Mouse (Mus musculus) inflammation-experienced regulatory T-cells, adult 6 months (primary cell): ENCODE data around the gene Esm1. TPM values are rescaled to one million over a fixed set of nuclear protein-coding genes. Genes with fewer than 3 reads are reported as not detected.

Experiments used
- ATAC-seq: one replicate; pipeline ENCODE4 v1.8.0; 2017
- polyA plus RNA-seq, 3 experiments: library from polyadenylated mRNA; unstranded; fragments of 100-300 nt; shearing (Covaris generic); gene quantifications; one replicate each; pipeline ENCODE4 v1.2.1; 2017

The Esm1 gene
- polyA plus RNA-seq = 1 to 10 TPM in 1 of 3 experiments, under 1 TPM in 2; 0.27 to 4.4 (median 0.63) TPM

- peak; percentile 39 for ATAC-seq
Measured at GRCm38 (mm10) chr13:113209624-113210023, at the start of gene Esm1. TSS of gene Esm1 (plus strand) at chr13:113209659.

GRCm38 (mm10) chr13:113164252-113165005, 45.0 kb upstream of the Esm1 start:
- no peak for ATAC-seq

- ATAC-seq = no peak
Measured at GRCm38 (mm10) chr13:113168018-113168534, 41.4 kb upstream of the Esm1 start.

GRCm38 (mm10) chr13:113170256-113170655, 39.2 kb upstream of the Esm1 start:
- peak; percentile 77 for ATAC-seq

GRCm38 (mm10) chr13:113174162-113174561, 35.3 kb upstream of the Esm1 start:
- ATAC-seq = no peak

GRCm38 (mm10) chr13:113183310-113183709, 26.1 kb upstream of the Esm1 start:
- ATAC-seq = peak; percentile 83

- peak; percentile 51 for ATAC-seq
Measured at GRCm38 (mm10) chr13:113183720-113184119, 25.7 kb upstream of the Esm1 start.

- ATAC-seq = no peak
Measured at GRCm38 (mm10) chr13:113196808-113197674, 12.4 kb upstream of the Esm1 start.

- peak; percentile 95 for ATAC-seq
Measured at GRCm38 (mm10) chr13:113197872-113198502, 11.5 kb upstream of the Esm1 start.

- ATAC-seq = no peak
Measured at GRCm38 (mm10) chr13:113199331-113199730, 10.1 kb upstream of the Esm1 start.

- ATAC-seq = no peak
Measured at GRCm38 (mm10) chr13:113200726-113201125, 8.7 kb upstream of the Esm1 start.

GRCm38 (mm10) chr13:113201631-113202030, 7.8 kb upstream of the Esm1 start:
- no peak for ATAC-seq

- no peak for ATAC-seq
Measured at GRCm38 (mm10) chr13:113202184-113202583, 7.3 kb upstream of the Esm1 start.

- no peak for ATAC-seq
Measured at GRCm38 (mm10) chr13:113203146-113203545, 6.3 kb upstream of the Esm1 start.

GRCm38 (mm10) chr13:113205346-113205745, 4.1 kb upstream of the Esm1 start:
- ATAC-seq = no peak

- ATAC-seq = peak; percentile 64
Measured at GRCm38 (mm10) chr13:113211345-113211744, 1.9 kb downstream of the Esm1 start.

GRCm38 (mm10) chr13:113212401-113212800, 2.9 kb downstream of the Esm1 start:
- no peak for ATAC-seq

GRCm38 (mm10) chr13:113213865-113214264, 4.4 kb downstream of the Esm1 start:
- no peak for ATAC-seq

GRCm38 (mm10) chr13:113221851-113222250, 12.4 kb downstream of the Esm1 start:
- ATAC-seq = no peak

- ATAC-seq = no peak
Measured at GRCm38 (mm10) chr13:113224105-113224504, 14.6 kb downstream of the Esm1 start.

GRCm38 (mm10) chr13:113225811-113226210, 16.4 kb downstream of the Esm1 start, which contains the start of gene Gzmk:
TSS of gene Gzmk (minus strand) at chr13:113225908.
- peak; percentile 48 for ATAC-seq

GRCm38 (mm10) chr13:113227076-113227475, 17.6 kb downstream of the Esm1 start:
- ATAC-seq = no peak
